ENCODE assay signal across 8 mouse cellular contexts in genomic region chr11:77800869-77801701, GRCm38 (mm10). TPM values are rescaled to one million over a fixed set of nuclear protein-coding genes. Genes with fewer than 3 reads are reported as not detected.
DNase-seq lines count a peak whose midpoint lies in the region; ATAC-seq and TF ChIP-seq lines count a peak whose summit lies in the region.

No protein-coding gene starts in this region.

- H3K27ac ChIP-seq in forebrain, embryonic 10.5 days: peak overlapping the region; percentile 44
- H3K27ac ChIP-seq in forebrain, postnatal 0 days (ENCODE audit: low read depth, low read length): no peak overlapping the region
- H3K27ac ChIP-seq in intestine, embryonic 16.5 days (ENCODE audit: low read length): peak overlapping the region; percentile 59
- peak overlapping the region; percentile 66 for H3K27ac ChIP-seq in liver, embryonic 16.5 days (ENCODE audit: low read length)
- peak overlapping the region; percentile 54; the same call in 1 of the 2 replicates for H3K27ac ChIP-seq in neural tube, embryonic 13.5 days (replicated peaks)

- no peaks in the 10 kb centered on the region for H3K9me3 ChIP-seq in forebrain, embryonic 10.5 days
- H3K9me3 ChIP-seq in forebrain, postnatal 0 days (ENCODE audit: low read length): no peaks in the 10 kb centered on the region
- H3K9me3 ChIP-seq in intestine, embryonic 16.5 days (ENCODE audit: control insufficient read depth, low read length): no peaks in the 10 kb centered on the region
- H3K9me3 ChIP-seq in liver, embryonic 16.5 days (replicated peaks; ENCODE audit: control insufficient read depth, low read length): no peaks in the 10 kb centered on the region
- no peaks in the 10 kb centered on the region for H3K9me3 ChIP-seq in neural tube, embryonic 13.5 days

- 33% methylated on average over 15 of the region's 15 CpGs for WGBS in forebrain, embryonic 10.5 days
- WGBS in forebrain, postnatal 0 days: 41% methylated on average over 15 of the region's 15 CpGs
- 18% methylated on average over 15 of the region's 15 CpGs for WGBS in intestine, embryonic 16.5 days
- WGBS in liver, embryonic 16.5 days (ENCODE audit: insufficient replicate concordance): 12% methylated on average over 15 of the region's 15 CpGs
- 28% methylated on average over 15 of the region's 15 CpGs for WGBS in neural tube, embryonic 13.5 days

- H3K9ac ChIP-seq in forebrain, postnatal 0 days: no peak overlapping the region
- peak overlapping the region; percentile 32; the same call in 1 of the 2 replicates for H3K9ac ChIP-seq in intestine, embryonic 16.5 days (ENCODE audit: low read depth, low read length)
- 0 out of 2 replicates have a peak overlapping the region, but pooled peaks have one; percentile 18 for H3K9ac ChIP-seq in liver, embryonic 16.5 days (ENCODE audit: low read depth, low read length)
- peak overlapping the region; percentile 35 for H3K9ac ChIP-seq in neural tube, embryonic 13.5 days

- H3K36me3 ChIP-seq in forebrain, embryonic 10.5 days (replicated peaks): no peaks in the 10 kb centered on the region
- H3K36me3 ChIP-seq in forebrain, postnatal 0 days (ENCODE audit: insufficient read depth): no peaks in the 10 kb centered on the region
- H3K36me3 ChIP-seq in intestine, embryonic 16.5 days (ENCODE audit: control insufficient read depth, insufficient read depth, low read length): no peaks in the 10 kb centered on the region
- H3K36me3 ChIP-seq in liver, embryonic 16.5 days (ENCODE audit: control insufficient read depth, insufficient read depth): no peaks in the 10 kb centered on the region
- H3K36me3 ChIP-seq in neural tube, embryonic 13.5 days: no peaks in the 10 kb centered on the region

- peak overlapping the region; percentile 6; the same call in 1 of the 2 replicates for H3K4me3 ChIP-seq in forebrain, embryonic 10.5 days
- no peak overlapping the region for H3K4me3 ChIP-seq in forebrain, postnatal 0 days (ENCODE audit: low read depth, low read length)
- peak overlapping the region; percentile 9; the same call in 1 of the 2 replicates for H3K4me3 ChIP-seq in intestine, embryonic 16.5 days (ENCODE audit: low read length)
- H3K4me3 ChIP-seq in liver, embryonic 16.5 days (ENCODE audit: low read depth, low read length): peak overlapping the region; percentile 38
- no peak overlapping the region for H3K4me3 ChIP-seq in neural tube, embryonic 13.5 days

- no peak overlapping the region for H3K4me2 ChIP-seq in forebrain, postnatal 0 days (ENCODE audit: low read depth)
- peak overlapping the region; percentile 39 for H3K4me2 ChIP-seq in intestine, embryonic 16.5 days (ENCODE audit: low read depth, low read length)
- H3K4me2 ChIP-seq in liver, embryonic 16.5 days (ENCODE audit: low read depth, low read length): peak overlapping the region; percentile 46
- peak overlapping the region; percentile 4 for H3K4me2 ChIP-seq in neural tube, embryonic 13.5 days

- TF ChIP-seq CTCF in forebrain, postnatal 0 days (IDR thresholded peaks at IDR 0.05; ENCODE audit: low read depth): no peak

- peaks cover 40% of the 10 kb centered on the region for H3K4me1 ChIP-seq in forebrain, embryonic 10.5 days
- no peaks in the 10 kb centered on the region for H3K4me1 ChIP-seq in forebrain, postnatal 0 days (ENCODE audit: insufficient read depth)
- peaks cover 21% of the 10 kb centered on the region for H3K4me1 ChIP-seq in intestine, embryonic 16.5 days (ENCODE audit: control insufficient read depth, insufficient read depth, low read length)
- peaks cover 21% of the 10 kb centered on the region for H3K4me1 ChIP-seq in liver, embryonic 16.5 days (ENCODE audit: control insufficient read depth, low read depth, low read length)
- H3K4me1 ChIP-seq in neural tube, embryonic 13.5 days (replicated peaks): peaks cover 32% of the 10 kb centered on the region

- H3K27me3 ChIP-seq in forebrain, embryonic 10.5 days (ENCODE audit: poor library complexity, severe bottlenecking): no peaks in the 10 kb centered on the region
- H3K27me3 ChIP-seq in forebrain, postnatal 0 days (ENCODE audit: insufficient read depth, low read length): no peaks in the 10 kb centered on the region
- no peaks in the 10 kb centered on the region for H3K27me3 ChIP-seq in intestine, embryonic 16.5 days (replicated peaks; ENCODE audit: control insufficient read depth, insufficient read depth, low read length)
- H3K27me3 ChIP-seq in liver, embryonic 16.5 days (ENCODE audit: control insufficient read depth, insufficient read depth, low read depth, low read length): no peaks in the 10 kb centered on the region
- H3K27me3 ChIP-seq in neural tube, embryonic 13.5 days: no peaks in the 10 kb centered on the region

- DNase-seq in forebrain, embryonic 10.5 days (ENCODE audit: extremely low spot score, low spot score): peak; percentile 37
- no peak for DNase-seq in forebrain, postnatal 0 days
- DNase-seq in heart, adult 18-20 months: peak; percentile 85 to 94
- peak; percentile 85 for DNase-seq in thymus, postnatal 4 days

- no peak for ATAC-seq in forebrain, postnatal 0 days
- peak; percentile 53 for ATAC-seq in common myeloid progenitor, adult 5-6 weeks (replicated peaks; ENCODE audit: low read depth, poor library complexity, severe bottlenecking)
- peak; percentile 92 for ATAC-seq in intestine, embryonic 16.5 days
- peak; percentile 84 for ATAC-seq in liver, embryonic 16.5 days (ENCODE audit: low read depth)
- peak; percentile 49; the same call in 1 of the 2 replicates for ATAC-seq in neural tube, embryonic 13.5 days (ENCODE audit: low read depth)

RNA-seq across cellular contexts. Expression of gene Gm10277, which starts 13.5 kb away (rescaled TPM):
- polyA plus RNA-seq in forebrain, embryonic 10.5 days (2016; fragmentation: Nextera tagmentation; extraction: Ambion mirVana): 0.92 and 1.2 TPM in 2 replicates
- not detected in 2 replicates for total RNA-seq in forebrain, postnatal 0 days (2014; rRNA removed)
- 0.29 TPM in 1 of 2 replicates, not detected in the other for polyA plus RNA-seq in forebrain, postnatal 0 days (2015; fragmentation: Nextera tagmentation; extraction: Ambion mirVana)
- 0.05 TPM in 1 of 2 replicates, not detected in the other for total RNA-seq in common myeloid progenitor, adult 5-6 weeks (2017)
- not detected for total RNA-seq in heart, adult 18-20 months (2021)
- polyA plus RNA-seq in intestine, embryonic 16.5 days (2015; fragmentation: Nextera tagmentation; extraction: Ambion mirVana): 0.89 and 1.0 TPM in 2 replicates
- 0.51 and 0.81 TPM in 2 replicates for polyA plus RNA-seq in liver, embryonic 16.5 days (2015; fragmentation: Nextera tagmentation; extraction: Ambion mirVana)
- 1.7 and 2.8 TPM in 2 replicates for polyA plus RNA-seq in neural tube, embryonic 13.5 days (2015; fragmentation: Nextera tagmentation; extraction: Ambion mirVana)

RNA-seq across cellular contexts. Expression of gene Myo18a, which starts 38.0 kb away (rescaled TPM):
- polyA plus RNA-seq in forebrain, embryonic 10.5 days (2016; fragmentation: Nextera tagmentation; extraction: Ambion mirVana): 25.9 and 26.4 TPM in 2 replicates
- total RNA-seq in forebrain, postnatal 0 days (2014; rRNA removed): 67.5 and 85.2 TPM in 2 replicates
- 23.9 and 33.8 TPM in 2 replicates for polyA plus RNA-seq in forebrain, postnatal 0 days (2015; fragmentation: Nextera tagmentation; extraction: Ambion mirVana)
- total RNA-seq in common myeloid progenitor, adult 5-6 weeks (2017): 118 and 140 TPM in 2 replicates
- 100 to 1,000 TPM; 228 to 270 TPM for total RNA-seq in heart, adult 18-20 months (2021)
- 31.2 and 31.8 TPM in 2 replicates for polyA plus RNA-seq in intestine, embryonic 16.5 days (2015; fragmentation: Nextera tagmentation; extraction: Ambion mirVana)
- polyA plus RNA-seq in liver, embryonic 16.5 days (2015; fragmentation: Nextera tagmentation; extraction: Ambion mirVana): 15.4 and 16.0 TPM in 2 replicates
- 43.2 and 44.2 TPM in 2 replicates for polyA plus RNA-seq in neural tube, embryonic 13.5 days (2015; fragmentation: Nextera tagmentation; extraction: Ambion mirVana)

Comparison
In these comparisons a context has a peak if more than half of its experiments do, and no peak if none do; other contexts are left out.
1. H3K4me3 ChIP-seq: peak in forebrain, embryonic 10.5 days (single experiment), intestine, embryonic 16.5 days (single experiment) and liver, embryonic 16.5 days (single experiment); none in forebrain, postnatal 0 days (single experiment) and neural tube, embryonic 13.5 days (single experiment).